Mouse (Mus musculus) limb, embryonic 14.5 days (tissue): Measurements from ENCODE around the gene Gla. TPM values are rescaled to one million over a fixed set of nuclear protein-coding genes. Genes with fewer than 3 reads are reported as not detected.

Experiments
- ATAC-seq: fragments of 200-750 bp; cut with Nextera tagmentation; 2 replicates; pipeline ENCODE4 v1.8.0; 2017; ENCODE audit warnings: low read depth, moderate number of reproducible peaks, moderate TSS enrichment; ENCODE audit not compliant: low FRiP score
- DNase-seq: peaks from one replicate; pipeline ENCODE4 v3.0.0-alpha.2; 2015; ENCODE audit warnings: low spot score
- H3K27ac ChIP-seq: fragments of 300-500 bp; sonication (generic); replicated peaks from 2 replicates; pipeline ENCODE4 v1.5.1; 2014; ENCODE audit warnings: low read depth, mild to moderate bottlenecking, low read length, moderate library complexity, mixed read lengths
- H3K27me3 ChIP-seq: fragments of 300-500 bp; sonication (generic); 2 replicates; pipeline ENCODE4 v1.6.1; 2014; ENCODE audit warnings: low read length, mixed read lengths; ENCODE audit not compliant: control insufficient read depth, insufficient read depth
- H3K36me3 ChIP-seq: fragments of 300-500 bp; sonication (generic); 2 replicates; pipeline ENCODE4 v1.6.1; 2014; ENCODE audit warnings: mild to moderate bottlenecking, low read length, moderate library complexity, mixed read lengths; ENCODE audit not compliant: control insufficient read depth, insufficient read depth
- H3K4me1 ChIP-seq: fragments of 300-500 bp; sonication (generic); 2 replicates; pipeline ENCODE4 v1.6.1; 2014; ENCODE audit warnings: antibody characterized with exemption, low read length, mixed read lengths; ENCODE audit not compliant: control insufficient read depth, insufficient read depth
- H3K4me2 ChIP-seq: fragments of 300-500 bp; sonication (generic); replicated peaks from 2 replicates; pipeline ENCODE4 v1.6.1; 2014; ENCODE audit warnings: low read depth, mild to moderate bottlenecking, low read length, moderate library complexity; ENCODE audit not compliant: severe bottlenecking
- H3K4me3 ChIP-seq: fragments of 300-500 bp; sonication (generic); replicated peaks from 2 replicates; pipeline ENCODE4 v1.5.1; 2014; ENCODE audit warnings: low read length
- H3K9ac ChIP-seq: fragments of 300-500 bp; sonication (generic); 2 replicates; pipeline ENCODE4 v1.6.1; 2014; ENCODE audit warnings: mild to moderate bottlenecking, low read depth, low read length, moderate library complexity; ENCODE audit not compliant: severe bottlenecking
- H3K9me3 ChIP-seq: fragments of 300-500 bp; sonication (generic); 2 replicates; pipeline ENCODE4 v1.6.1; 2016; ENCODE audit warnings: low read length; ENCODE audit not compliant: control insufficient read depth
- POLR2A ChIP-seq: fragments of 200-500 bp; IDR thresholded peaks from 2 replicates; pipeline ENCODE4 v1.8.0; 2012; ENCODE audit warnings: inconsistent platforms, mild to moderate bottlenecking, moderate library complexity, borderline replicate concordance; ENCODE audit not compliant: insufficient read depth, insufficient read length; ENCODE audit errors: extremely low read depth
- WGBS: fragments of 180-500 bp; shearing (Covaris S2); extraction: QIAGEN DNeasy Blood & Tissue Kit; methylation state at CpG from one replicate; pipeline ENCODE4 v1.1.7; 2014; 5-methylcytosine and 5-hydroxymethylcytosine counted together
- polyA plus RNA-seq, 2 experiments: library from polyadenylated mRNA; depleted of rRNA in 1 of 2; stranded (reverse) in 1 of 2; unstranded in 1 of 2; fragments of >200 nt; fragmentation: Nextera tagmentation in 1 of 2; extraction: Ambion mirVana in 1 of 2; gene quantifications; 2 replicates each; pipeline versions ENCODE4 v1.2.1 to v1.2.3; 2012 to 2014

Gla gene
- polyA plus RNA-seq, 2 experiments: 3.8 to 4.9 TPM

- H3K4me3 ChIP-seq: no peak overlapping the region
- no peak overlapping the region for H3K27ac ChIP-seq
- no peak for TF ChIP-seq POLR2A
- no peak overlapping the region for H3K4me2 ChIP-seq
- DNase-seq (no peak), ATAC-seq (no peak)
- no peaks in the 10 kb centered on the region for H3K9me3 ChIP-seq
- H3K27me3 ChIP-seq: no peaks in the 10 kb centered on the region
- 78% methylated on average over 4 of the region's 4 CpGs for WGBS
- H3K36me3 ChIP-seq: peaks cover 12% of the 10 kb centered on the region
- H3K9ac ChIP-seq: no peak overlapping the region
- no peaks in the 10 kb centered on the region for H3K4me1 ChIP-seq
Observed at GRCm38 (mm10) chrX:134588261-134588660, 12.7 kb downstream of the Gla start.

- H3K27me3 ChIP-seq: no peaks in the 10 kb centered on the region
- H3K4me1 ChIP-seq: no peaks in the 10 kb centered on the region
- peaks cover 12% of the 10 kb centered on the region for H3K36me3 ChIP-seq
- DNase-seq (no peak), ATAC-seq (no peak)
- 34% methylated on average over 8 of the region's 8 CpGs for WGBS
- peak overlapping the region; percentile 48 for H3K4me3 ChIP-seq
- H3K9ac ChIP-seq: peak overlapping the region; percentile 70
- peak overlapping the region; percentile 58 for H3K4me2 ChIP-seq
- TF ChIP-seq POLR2A: no peak
- H3K9me3 ChIP-seq: no peaks in the 10 kb centered on the region
- H3K27ac ChIP-seq: no peak overlapping the region
Observed at GRCm38 (mm10) chrX:134586447-134586846, 14.5 kb downstream of the Gla start.

- peak; percentile 93; the same call in 1 of the 2 replicates for TF ChIP-seq POLR2A
- 19% methylated on average over 45 of the region's 45 CpGs for WGBS
- H3K4me2 ChIP-seq: peak within 1 kb of the TSS; percentile 58
- peaks cover 9% of the 10 kb centered on the region; the same call in 1 of the 2 replicates for H3K36me3 ChIP-seq
- H3K4me3 ChIP-seq: peak within 1 kb of the TSS; percentile 48
- H3K27ac ChIP-seq: peak within 1 kb of the TSS; percentile 86
- no peaks in the 10 kb centered on the region for H3K27me3 ChIP-seq
- peak within 1 kb of the TSS; percentile 70 for H3K9ac ChIP-seq
- H3K9me3 ChIP-seq: no peaks in the 10 kb centered on the region
- no peaks in the 10 kb centered on the region for H3K4me1 ChIP-seq
- ATAC-seq (peak; percentile 97), DNase-seq (peak; percentile 95)
Observed at GRCm38 (mm10) chrX:134585103-134586002, 15.6 kb downstream of the Gla start, which contains the start of gene Rpl36a. Rpl36a (plus strand) TSS chrX:134585654.

- Histone ChIP-seq H3K27ac (no peak within 1 kb of the TSS), H3K9ac (no peak within 1 kb of the TSS), H3K4me1 (no peaks in the 10 kb centered on the region), H3K36me3 (0 out of 2 replicates have a peak, but pooled peaks cover 4% of the 10 kb centered on the region), H3K4me2 (no peak within 1 kb of the TSS), H3K4me3 (no peak within 1 kb of the TSS), H3K27me3 (no peaks in the 10 kb centered on the region), H3K9me3 (no peaks in the 10 kb centered on the region)
- ATAC-seq (no peak), DNase-seq (no peak)
- TF ChIP-seq POLR2A: no peak
- 78% methylated on average over 11 of the region's 11 CpGs for WGBS
Observed at GRCm38 (mm10) chrX:134582888-134583669, 17.8 kb downstream of the Gla start, which contains the start of gene Btk. Btk (minus strand) TSS chrX:134583570.

- no peaks in the 10 kb centered on the region for H3K27me3 ChIP-seq
- 72% methylated on average over 6 of the region's 11 CpGs for WGBS
- no peaks in the 10 kb centered on the region for H3K4me1 ChIP-seq
- no peak overlapping the region for H3K4me2 ChIP-seq
- H3K4me3 ChIP-seq: no peak overlapping the region
- H3K9ac ChIP-seq: no peak overlapping the region
- no peak overlapping the region for H3K27ac ChIP-seq
- no peak for DNase-seq
- TF ChIP-seq POLR2A: no peak
- no peak for ATAC-seq
- H3K36me3 ChIP-seq: 0 out of 2 replicates have a peak, but pooled peaks cover 3% of the 10 kb centered on the region
- H3K9me3 ChIP-seq: no peaks in the 10 kb centered on the region
Observed at GRCm38 (mm10) chrX:134582270-134582669, 18.7 kb downstream of the Gla start.
